Mouse (Mus musculus): ENCODE measurements around the gene Usp2.

- TF ChIP-seq CTCF (IDR thresholded peaks at IDR 0.05; ENCODE audit: low read depth, low read length) (no peak), GATA1 (IDR thresholded peaks at IDR 0.05; ENCODE audit: borderline replicate concordance, low read length) (no peak), TAL1 (conservative IDR thresholded peaks at IDR 0.05; ENCODE audit: low read depth, low read length) (no peak), POLR2AphosphoS5 (IDR thresholded peaks at IDR 0.05; ENCODE audit: insufficient replicate concordance, low read depth, low read length) (no peak)
Observed at GRCm38 (mm10) chr9:44126746-44127145, 59.9 kb downstream of the Usp2 start.
